Mouse (Mus musculus) CH12F3 (cell line): ENCODE results near the gene Rtl5.

Experiments used
- in situ Hi-C: fragments of 300-500 bp; cut with MboI; formaldehyde crosslinking; loops from 2 replicates; pipeline ENCODE4 v1.14.3; 2020; ENCODE audit warnings: low sequenced_read_pairs

The Rtl5 gene

GRCm38 (mm10) chrX:102067118-102067517, 4.0 kb downstream of the Rtl5 start:
- in situ Hi-C loops = loop anchor here (25.0 kb wide), 1 partner anchor 105 kb away; no protein-coding TSS in a partner anchor

DNA sequence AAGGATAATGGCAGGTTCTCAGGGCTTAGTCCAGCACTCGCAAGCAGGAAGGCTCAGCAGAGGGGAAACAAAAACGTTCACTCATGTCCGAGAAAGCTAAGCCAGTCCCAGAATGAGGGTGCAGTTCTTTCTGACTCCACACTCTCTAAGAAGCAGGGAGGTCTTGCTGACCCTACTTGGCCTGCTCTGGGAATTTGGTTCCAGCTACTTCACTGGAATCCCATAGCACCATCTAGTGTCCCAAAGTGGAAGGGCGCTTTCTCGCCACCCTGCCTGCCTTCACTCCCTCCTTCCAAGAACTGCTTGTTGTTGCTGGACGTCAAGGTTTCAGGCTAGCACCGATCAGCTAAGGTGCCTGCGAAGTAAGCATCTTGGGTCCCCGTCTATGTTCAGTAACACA, 5.0 kb downstream of the Rtl5 start:
- in situ Hi-C loops = loop anchor here (25.0 kb wide), 1 partner anchor 104 kb away; no protein-coding TSS in a partner anchor

DNA sequence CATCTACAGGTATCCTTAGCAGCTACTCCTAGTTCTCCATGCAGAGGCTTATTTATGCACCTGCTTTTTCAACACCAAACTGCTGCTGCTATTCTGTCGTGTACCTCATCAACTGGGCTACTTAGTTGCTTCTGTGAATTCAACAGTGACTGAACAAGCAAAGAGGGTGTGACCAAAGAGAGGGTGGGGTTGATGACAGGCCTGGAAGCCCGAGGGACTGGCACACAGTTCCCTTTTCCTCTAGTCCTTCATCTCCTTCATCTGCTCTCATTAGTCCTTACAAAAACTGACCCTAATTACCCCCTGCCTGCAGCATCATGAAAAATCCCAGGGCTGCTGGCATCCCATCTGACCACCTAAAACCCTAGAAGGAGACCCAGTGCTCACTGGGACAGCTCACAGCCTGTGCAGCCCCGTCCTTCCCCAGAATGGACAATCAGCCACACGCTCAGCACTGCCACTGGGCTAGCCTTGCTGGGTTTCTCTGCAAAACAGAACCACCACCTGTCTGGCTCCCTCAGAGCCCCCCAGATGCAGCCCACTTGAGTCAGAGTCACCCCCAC, 5.8 kb downstream of the Rtl5 start:
- in situ Hi-C loops = loop anchor here (25.0 kb wide), 1 partner anchor 103 kb away; no protein-coding TSS in a partner anchor

DNA sequence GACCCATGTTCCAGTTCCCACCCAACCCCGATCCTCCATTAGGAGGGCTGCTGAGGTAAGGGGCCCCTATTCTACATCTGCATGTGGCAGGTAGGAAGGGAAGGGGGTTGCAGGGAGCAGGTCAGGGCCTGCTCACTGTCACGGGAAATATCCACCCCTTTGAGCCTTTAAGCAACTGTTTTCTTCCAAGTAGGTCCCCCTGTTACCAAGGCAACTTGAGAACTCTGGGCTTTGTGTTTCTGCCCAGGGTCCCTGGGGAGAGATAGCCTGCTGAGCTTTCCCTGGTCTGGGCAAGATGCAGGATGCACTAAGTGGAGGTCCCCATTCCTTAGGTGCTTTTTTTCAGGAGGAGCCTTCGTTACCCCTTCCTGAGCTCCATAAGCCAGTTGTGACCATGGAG, 7.0 kb downstream of the Rtl5 start:
- in situ Hi-C loops = loop anchor here (25.0 kb wide), 1 partner anchor 102 kb away; no protein-coding TSS in a partner anchor

GRCm38 (mm10) chrX:102060891-102061290, 10.2 kb downstream of the Rtl5 start:
- in situ Hi-C loops = loop anchor here (25.0 kb wide), 1 partner anchor 99 kb away; no protein-coding TSS in a partner anchor

- in situ Hi-C loops = loop anchor here (25.0 kb wide), 1 partner anchor 98 kb away; no protein-coding TSS in a partner anchor
These were observed 10.9 kb downstream of the Rtl5 start for GRCm38 (mm10) chrX:102060243-102060642.

GRCm38 (mm10) chrX:102059437-102059836, 11.7 kb downstream of the Rtl5 start:
- in situ Hi-C loops = loop anchor here (25.0 kb wide), 1 partner anchor 97 kb away; no protein-coding TSS in a partner anchor

GRCm38 (mm10) chrX:102054009-102054408, 17.1 kb downstream of the Rtl5 start:
- in situ Hi-C loops = loop anchor here (25.0 kb wide), 1 partner anchor 92 kb away; no protein-coding TSS in a partner anchor

- in situ Hi-C loops = loop anchor here (25.0 kb wide), 1 partner anchor 91 kb away; no protein-coding TSS in a partner anchor
These were observed 17.7 kb downstream of the Rtl5 start for GRCm38 (mm10) chrX:102053371-102053770.

DNA sequence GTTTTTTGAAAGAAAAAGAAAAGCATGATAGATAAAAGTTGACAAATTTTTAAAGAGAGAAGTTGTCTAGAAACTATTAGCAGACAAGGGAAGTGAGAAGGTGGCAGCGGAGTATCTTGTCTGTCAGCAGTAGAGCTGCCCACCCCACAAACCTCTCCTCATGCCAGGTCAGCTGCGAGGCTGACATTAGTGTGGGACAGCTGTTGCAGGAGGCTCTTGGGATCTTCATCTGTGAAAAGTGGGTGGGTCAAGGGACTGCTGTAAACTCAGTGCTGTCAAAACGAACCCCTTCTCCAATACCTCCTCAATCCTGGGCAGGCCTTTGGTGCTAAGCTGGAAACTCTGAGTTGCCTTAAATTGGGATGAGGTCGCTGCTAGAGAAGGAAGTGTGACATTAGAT, 19.9 kb downstream of the Rtl5 start:
- in situ Hi-C loops = loop anchor here (25.0 kb wide), 1 partner anchor 89 kb away; no protein-coding TSS in a partner anchor

- in situ Hi-C loops = loop anchor here (25.0 kb wide), 1 partner anchor 88 kb away; no protein-coding TSS in a partner anchor
These were observed 20.6 kb downstream of the Rtl5 start for GRCm38 (mm10) chrX:102050552-102050951.

DNA sequence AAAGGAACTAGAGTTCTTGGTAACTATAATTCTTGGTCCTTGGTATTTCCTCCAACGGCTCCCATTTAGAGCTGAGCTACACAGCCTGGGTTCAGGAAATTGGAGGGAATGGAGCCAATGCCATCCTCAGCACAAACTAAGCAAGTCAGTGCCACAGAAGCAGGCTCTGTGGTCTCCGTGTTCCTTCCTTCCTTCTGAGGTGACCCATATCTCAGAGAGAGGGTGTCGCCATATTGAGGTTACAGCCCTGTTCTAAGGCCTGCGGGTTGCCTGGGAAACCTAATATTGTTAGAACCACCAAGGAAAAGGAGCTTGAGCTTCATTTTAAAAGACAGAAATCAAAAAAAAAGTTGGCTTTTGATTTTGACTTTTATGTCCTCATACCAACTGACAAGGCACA, 28.7 kb downstream of the Rtl5 start:
- in situ Hi-C loops = no loop called here

DNA sequence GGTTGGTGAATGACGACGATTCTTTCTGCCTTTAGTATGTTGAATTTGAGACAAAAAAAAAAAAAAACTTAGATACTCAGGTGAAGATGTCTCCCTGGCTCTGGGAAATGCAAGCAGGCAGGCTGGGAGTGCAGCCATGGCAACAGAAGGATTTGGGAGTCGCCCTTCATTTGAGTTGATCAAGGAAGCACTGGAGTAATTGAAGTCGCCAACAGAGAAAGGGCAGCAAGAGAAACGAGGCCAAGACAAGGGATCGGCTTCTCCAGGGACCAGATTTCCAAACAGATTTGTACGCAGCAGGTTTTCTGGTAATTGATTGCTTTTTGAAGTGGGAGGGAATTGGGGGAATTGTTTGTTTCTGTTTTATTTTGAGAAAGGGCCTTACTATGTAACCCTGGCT, 29.5 kb downstream of the Rtl5 start:
- in situ Hi-C loops = no loop called here

- in situ Hi-C loops = no loop called here
These were observed 33.6 kb downstream of the Rtl5 start for GRCm38 (mm10) chrX:102037506-102037905.

DNA sequence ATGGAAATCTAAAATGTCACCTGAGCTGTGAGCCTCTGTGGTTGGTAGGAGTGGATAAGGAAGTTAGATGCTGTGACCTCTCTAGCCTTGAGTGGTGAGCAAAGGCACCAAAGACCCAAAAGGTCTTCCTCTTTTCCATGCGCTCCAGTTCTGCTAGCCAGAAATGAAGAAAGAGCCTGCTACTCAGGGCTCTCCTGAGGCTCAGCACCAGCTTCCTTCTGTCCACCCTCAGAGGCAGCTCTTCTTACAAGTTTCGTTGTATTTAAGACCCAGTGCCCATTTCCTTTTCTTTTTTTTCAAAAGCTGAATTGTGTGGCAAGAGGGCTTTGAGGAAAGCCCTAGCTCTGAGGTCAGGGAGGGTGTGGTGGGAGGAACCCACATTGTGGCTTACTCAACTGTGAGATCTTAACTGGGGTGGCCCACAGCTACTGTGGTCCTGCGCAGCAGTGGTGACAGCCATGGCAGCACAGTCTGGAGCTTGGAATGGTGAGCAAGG, 34.2 kb downstream of the Rtl5 start:
- in situ Hi-C loops = no loop called here

GRCm38 (mm10) chrX:102035671-102036070, 35.4 kb downstream of the Rtl5 start:
- in situ Hi-C loops = no loop called here

DNA sequence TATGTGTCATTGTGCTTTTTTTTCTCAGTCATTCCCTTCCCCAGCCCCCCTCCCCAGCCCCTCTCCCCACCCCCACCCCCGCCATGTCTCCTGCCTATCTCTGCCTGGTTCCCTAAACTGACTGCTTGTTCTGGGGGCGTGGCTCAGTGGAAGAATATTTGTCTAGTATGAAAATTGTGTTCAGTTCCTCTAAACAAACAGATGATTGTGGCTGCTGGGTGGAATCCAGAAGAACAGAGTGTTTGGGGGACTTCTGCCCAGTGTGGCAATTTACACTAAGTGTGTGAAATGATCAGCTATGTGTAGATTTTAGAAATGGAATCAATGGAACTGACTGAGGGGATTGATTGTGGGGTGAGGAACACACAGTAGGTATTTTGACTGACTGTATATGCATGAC, 37.5 kb downstream of the Rtl5 start:
- in situ Hi-C loops = no loop called here

- in situ Hi-C loops = no loop called here
These were observed 38.7 kb downstream of the Rtl5 start for GRCm38 (mm10) chrX:102032431-102032830.

DNA sequence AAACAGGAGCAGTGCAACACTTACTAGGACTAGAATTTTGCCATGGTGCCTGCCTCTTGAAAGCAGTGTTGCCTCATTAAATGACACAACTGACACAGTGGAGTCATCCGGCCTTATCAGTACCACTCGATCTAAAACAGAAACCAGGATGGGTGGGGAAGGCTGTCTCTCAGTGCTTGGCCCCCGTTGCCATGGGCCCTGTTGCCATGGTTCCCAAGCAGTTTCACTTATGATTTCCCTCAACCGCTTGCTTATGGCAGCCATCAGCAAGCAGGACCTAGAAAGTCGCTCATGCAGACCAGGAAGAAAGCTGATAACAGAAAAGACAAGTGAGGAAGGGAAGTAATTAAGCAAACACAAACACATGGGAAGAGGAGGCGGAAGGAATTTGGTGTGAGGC, 39.3 kb downstream of the Rtl5 start:
- in situ Hi-C loops = no loop called here

GRCm38 (mm10) chrX:102024976-102025375, 46.1 kb downstream of the Rtl5 start:
- in situ Hi-C loops = no loop called here

DNA sequence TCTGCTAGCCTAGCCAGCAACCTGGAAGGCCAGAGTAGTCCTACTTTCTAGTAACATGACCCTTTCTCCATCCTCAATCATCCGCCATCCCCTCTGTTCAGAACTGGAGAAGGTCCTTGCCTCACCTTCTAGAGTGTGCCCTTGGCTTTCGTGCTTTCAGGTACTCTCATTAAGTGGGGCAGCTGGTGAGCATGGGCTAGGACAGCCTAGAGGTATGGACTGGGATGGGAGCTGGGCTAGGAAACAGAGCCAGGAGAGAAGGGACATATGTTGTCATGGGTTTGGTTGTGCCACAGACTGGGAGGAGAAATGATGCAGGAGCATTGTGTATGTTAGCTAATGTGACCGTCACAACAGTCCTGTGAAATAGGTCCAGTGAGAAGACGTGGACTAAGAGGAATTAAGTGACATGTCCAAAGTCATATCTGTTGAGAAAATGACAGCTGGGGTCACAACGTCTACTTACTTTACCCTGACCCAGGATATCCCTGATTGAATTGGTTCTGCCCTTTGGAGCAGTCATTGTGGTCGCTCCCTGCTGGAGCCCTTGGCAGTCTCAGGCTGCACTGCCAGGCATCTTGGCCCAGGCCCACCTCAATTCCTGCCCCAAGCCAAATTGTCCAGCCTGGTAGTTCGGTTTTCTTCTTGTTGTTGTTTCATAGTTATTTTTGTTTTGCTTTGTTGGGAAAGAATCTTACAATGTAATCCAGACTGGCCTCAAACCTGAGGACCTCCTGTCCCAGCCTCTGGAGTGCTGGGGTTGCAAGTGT, 51.4 kb downstream of the Rtl5 start:
- in situ Hi-C loops = no loop called here

GRCm38 (mm10) chrX:102018890-102019289, 52.2 kb downstream of the Rtl5 start:
- in situ Hi-C loops = no loop called here
